8 mouse cellular contexts compared by ENCODE assay signal in genomic region chr14:54685471-54685870, GRCm38 (mm10). TPM values are rescaled to one million over a fixed set of nuclear protein-coding genes. Genes with fewer than 3 reads are reported as not detected.
DNase-seq lines count a peak whose midpoint lies in the region; ATAC-seq and TF ChIP-seq lines count a peak whose summit lies in the region.

No protein-coding gene starts in this region.

- ATAC-seq in cerebellum, adult (ENCODE audit: insufficient number of reproducible peaks, low FRiP score, low TSS enrichment), result no peak
- no peak for ATAC-seq in forebrain, embryonic 13.5 days
- peak; percentile 6 for ATAC-seq in liver, embryonic 13.5 days (ENCODE audit: low read depth)

- peaks cover 91% of the 10 kb centered on the region for H3K79me2 ChIP-seq in C2C12 (ENCODE audit: control insufficient read depth, insufficient read depth)

- peaks cover 5% of the 10 kb centered on the region; the same call in 1 of the 2 replicates for H3K4me1 ChIP-seq in cerebellum, adult 2 months (ENCODE audit: control insufficient read depth, insufficient read depth, low read length)
- peaks cover 28% of the 10 kb centered on the region for H3K4me1 ChIP-seq in forebrain, embryonic 13.5 days
- peaks cover 55% of the 10 kb centered on the region for H3K4me1 ChIP-seq in liver, embryonic 13.5 days (replicated peaks)

- no peak overlapping the region for H3K27ac ChIP-seq in cerebellum, adult 2 months (ENCODE audit: insufficient read depth, low read length)
- H3K27ac ChIP-seq in forebrain, embryonic 13.5 days, result no peak overlapping the region; the same call in 1 of the 2 replicates
- H3K27ac ChIP-seq in liver, embryonic 13.5 days, result peak overlapping the region; percentile 99

- no peak for TF ChIP-seq CTCF in cerebellum, adult 2 months (IDR thresholded peaks at IDR 0.05; ENCODE audit: borderline replicate concordance, insufficient read depth, low read depth, low read length)
- TF ChIP-seq CTCF in C2C12 (IDR thresholded peaks at IDR 0.05; ENCODE audit: control insufficient read depth, insufficient read depth, insufficient read length), result no peak

- no peaks in the 10 kb centered on the region for H3K27me3 ChIP-seq in cerebellum, adult 2 months (ENCODE audit: control insufficient read depth, insufficient read depth, low read length)
- H3K27me3 ChIP-seq in C2C12 (ENCODE audit: control insufficient read depth, insufficient read depth, insufficient read length), result no peaks in the 10 kb centered on the region
- H3K27me3 ChIP-seq in forebrain, embryonic 13.5 days, result no peaks in the 10 kb centered on the region
- no peaks in the 10 kb centered on the region for H3K27me3 ChIP-seq in liver, embryonic 13.5 days

- H3ac ChIP-seq in C2C12 (ENCODE audit: control insufficient read depth, insufficient read length, low read depth), result peak overlapping the region; percentile 63

- WGBS in cerebellum, adult 2 months, result 6% methylated on average over 8 of the region's 8 CpGs
- 15% methylated on average over 8 of the region's 8 CpGs for WGBS in forebrain, embryonic 13.5 days
- 4% methylated on average over 8 of the region's 8 CpGs for WGBS in liver, embryonic 13.5 days (ENCODE audit: insufficient replicate concordance)

- DNase-seq in cerebellum, adult 2 months, result no peak
- no peak for DNase-seq in liver, embryonic 13.5 days
- no peak for DNase-seq in embryo, embryonic 10 days (ENCODE audit: low spot score)
- no peak for DNase-seq in cerebellum, adult 9-11 months
- DNase-seq in kidney, postnatal 25 days, result no peak

- peaks cover 34% of the 10 kb centered on the region for H3K36me3 ChIP-seq in C2C12 (ENCODE audit: control insufficient read depth, insufficient read depth)
- peaks cover 42% of the 10 kb centered on the region for H3K36me3 ChIP-seq in forebrain, embryonic 13.5 days (ENCODE audit: poor library complexity, severe bottlenecking)
- peaks cover 56% of the 10 kb centered on the region for H3K36me3 ChIP-seq in liver, embryonic 13.5 days

- peak overlapping the region; percentile 93 for H3K9ac ChIP-seq in forebrain, embryonic 13.5 days
- peak overlapping the region; percentile 91 for H3K9ac ChIP-seq in liver, embryonic 13.5 days

- peak overlapping the region; percentile 90 for H3K4me3 ChIP-seq in cerebellum, adult 2 months (replicated peaks; ENCODE audit: insufficient read depth, low read depth, low read length)
- peak overlapping the region; percentile 98 for H3K4me3 ChIP-seq in C2C12 (ENCODE audit: insufficient read depth, poor library complexity, severe bottlenecking)
- H3K4me3 ChIP-seq in forebrain, embryonic 13.5 days, result peak overlapping the region; percentile 78
- peak overlapping the region; percentile 78 for H3K4me3 ChIP-seq in liver, embryonic 13.5 days (replicated peaks)

- H3K9me3 ChIP-seq in forebrain, embryonic 13.5 days (replicated peaks), result no peaks in the 10 kb centered on the region
- H3K9me3 ChIP-seq in liver, embryonic 13.5 days (replicated peaks), result no peaks in the 10 kb centered on the region

- no peak for TF ChIP-seq POLR2A in cerebellum, adult 2 months (IDR thresholded peaks at IDR 0.05; ENCODE audit: borderline replicate concordance, insufficient read depth, low read length)

- H3K4me2 ChIP-seq in forebrain, embryonic 13.5 days, result peak overlapping the region; percentile 79
- peak overlapping the region; percentile 71 for H3K4me2 ChIP-seq in liver, embryonic 13.5 days

- H3K79me3 ChIP-seq in C2C12 (ENCODE audit: low read depth), result peaks cover 70% of the 10 kb centered on the region

TF ChIP-seq in C2C12, 6 proteins besides CTCF, POLR2A, EP300 and RAD21:
- TF ChIP-seq MYOG (IDR thresholded peaks at IDR 0.05; ENCODE audit: control insufficient read depth, extremely low read depth, insufficient read length), result no peak
- TF ChIP-seq FOSL1 (IDR thresholded peaks at IDR 0.05; ENCODE audit: insufficient read depth, low read length, poor library complexity, severe bottlenecking), result no peak
- no peak for TF ChIP-seq MYOD1 (IDR thresholded peaks at IDR 0.05; ENCODE audit: control insufficient read depth, insufficient read length, low read depth)
- TF ChIP-seq CEBPB (IDR thresholded peaks at IDR 0.05; ENCODE audit: low read depth), result no peak
- TF ChIP-seq USF1 (IDR thresholded peaks at IDR 0.05; ENCODE audit: low read depth), result no peak
- TF ChIP-seq MAX (IDR thresholded peaks at IDR 0.05), result no peak

RNA-seq across cellular contexts. Expression of gene 1700123O20Rik, which starts 0.5 kb away (rescaled TPM):
- 45.2 and 51.0 TPM in 2 replicates for polyA plus RNA-seq in cerebellum, adult 2 months (2012; rRNA removed)
- 40.0 TPM for polyA plus RNA-seq in C2C12 (2012; fragmentation: generic; extraction: Trizol)
- 84.6 and 87.5 TPM in 2 replicates for polyA plus RNA-seq in forebrain, embryonic 13.5 days (2015; fragmentation: Nextera tagmentation; extraction: Ambion mirVana)
- 46.3 and 51.6 TPM in 2 replicates for polyA plus RNA-seq in liver, embryonic 13.5 days (2015; fragmentation: Nextera tagmentation; extraction: Ambion mirVana)

RNA-seq across cellular contexts. Expression of gene Acin1, which starts 1.3 kb away (rescaled TPM):
- 199 and 207 TPM in 2 replicates for polyA plus RNA-seq in cerebellum, adult 2 months (2012; rRNA removed)
- polyA plus RNA-seq in C2C12 (2012; fragmentation: generic; extraction: Trizol), result 107 TPM
- polyA plus RNA-seq in forebrain, embryonic 13.5 days (2015; fragmentation: Nextera tagmentation; extraction: Ambion mirVana), result 191 and 216 TPM in 2 replicates
- polyA plus RNA-seq in liver, embryonic 13.5 days (2015; fragmentation: Nextera tagmentation; extraction: Ambion mirVana), result 62.5 and 68.7 TPM in 2 replicates

RNA-seq across cellular contexts. Expression of gene Gm29776, which starts 13.2 kb away (rescaled TPM):
- polyA plus RNA-seq in cerebellum, adult 2 months (2012; rRNA removed), result 0.03 and 0.08 TPM in 2 replicates
- polyA plus RNA-seq in C2C12 (2012; fragmentation: generic; extraction: Trizol), result not detected
- polyA plus RNA-seq in forebrain, embryonic 13.5 days (2015; fragmentation: Nextera tagmentation; extraction: Ambion mirVana), result 0.15 TPM in 1 of 2 replicates, not detected in the other
- 0.03 and 0.05 TPM in 2 replicates for polyA plus RNA-seq in liver, embryonic 13.5 days (2015; fragmentation: Nextera tagmentation; extraction: Ambion mirVana)

RNA-seq across cellular contexts. Expression of gene Cebpe, which starts 26.5 kb away (rescaled TPM):
- polyA plus RNA-seq in cerebellum, adult 2 months (2012; rRNA removed), result 0.08 TPM in 2 replicates
- not detected for polyA plus RNA-seq in C2C12 (2012; fragmentation: generic; extraction: Trizol)
- not detected in 2 replicates for polyA plus RNA-seq in forebrain, embryonic 13.5 days (2015; fragmentation: Nextera tagmentation; extraction: Ambion mirVana)
- 3.4 and 3.5 TPM in 2 replicates for polyA plus RNA-seq in liver, embryonic 13.5 days (2015; fragmentation: Nextera tagmentation; extraction: Ambion mirVana)

RNA-seq across cellular contexts. Expression of gene Cdh24, which starts 44.3 kb away (rescaled TPM):
- polyA plus RNA-seq in cerebellum, adult 2 months (2012; rRNA removed), result 7.6 and 10.3 TPM in 2 replicates
- 4.6 TPM for polyA plus RNA-seq in C2C12 (2012; fragmentation: generic; extraction: Trizol)
- 7.1 and 8.0 TPM in 2 replicates for polyA plus RNA-seq in forebrain, embryonic 13.5 days (2015; fragmentation: Nextera tagmentation; extraction: Ambion mirVana)
- 0.25 and 0.38 TPM in 2 replicates for polyA plus RNA-seq in liver, embryonic 13.5 days (2015; fragmentation: Nextera tagmentation; extraction: Ambion mirVana)
